Mouse (Mus musculus) fibroblast of lung, adult 2 months (primary cell): ENCODE measurements at regions not wholly inside any gene's neighbourhood (a gene's known extent, or its start where the extent isn't known, plus 50 kb on each side); places are given as distances from the start of the nearest gene placed in this dataset.
A peak's percentile ranks its signal among the peaks of the same experiment; 100 is the strongest.
"Not testable (repeated sequence)": the region's sequence is repeated elsewhere in the genome, so short reads cannot be mapped to it uniquely, and the experiment has no call there.

ENCODE experiments used
- DNase-seq: peaks from one replicate; pipeline ENCODE4 v3.0.0-alpha.2; 2011; ENCODE audit warnings: low read depth

DNA sequence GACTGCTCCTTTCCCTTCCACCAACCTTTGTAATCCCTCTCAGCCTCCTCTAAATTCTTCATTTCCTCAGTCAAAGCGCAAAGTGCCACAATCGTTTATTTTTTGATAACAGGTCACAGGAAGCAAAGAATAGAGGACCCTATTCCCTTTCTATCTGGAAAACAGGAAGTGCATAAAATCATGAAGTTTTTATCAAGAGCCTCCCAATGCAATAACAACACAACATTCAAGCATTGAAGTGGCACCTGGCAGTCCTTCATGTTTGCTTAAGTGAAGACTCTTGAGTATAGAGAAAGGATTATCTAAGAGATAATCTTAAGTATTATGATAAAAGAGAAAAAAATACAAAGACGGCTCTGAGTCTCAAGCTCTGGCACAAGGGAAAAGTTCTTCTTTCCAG lies 111.9 kb downstream of the Ibtk start:
- DNase-seq, result no peak

DNA sequence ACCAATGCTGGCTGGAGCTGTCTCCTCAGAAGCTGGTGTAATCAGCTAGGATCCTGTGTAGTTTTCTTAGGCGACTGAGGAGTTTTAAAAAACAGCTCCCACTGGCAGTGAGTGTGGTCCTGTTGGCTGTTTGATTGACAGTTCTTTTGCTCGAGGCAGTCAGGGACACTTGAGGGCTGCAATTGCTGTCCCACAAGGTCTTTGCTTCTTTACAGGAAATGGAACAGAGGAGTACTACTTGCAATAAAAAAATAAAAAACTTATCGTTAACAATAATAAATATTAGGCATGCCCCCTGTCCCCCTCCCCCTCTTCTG lies 113.0 kb downstream of the Ibtk start:
- no peak for DNase-seq

GRCm38 (mm10) chr9:85635438-85636130 lies 113.5 kb downstream of the Ibtk start:
- no peak for DNase-seq

- not testable (repeated sequence) for DNase-seq
These were observed 114.3 kb downstream of the Ibtk start for GRCm38 (mm10) chr9:85634786-85635185.

- DNase-seq, result no peak
These were observed 131.2 kb downstream of the Ibtk start for GRCm38 (mm10) chr9:85617972-85618371.

DNA sequence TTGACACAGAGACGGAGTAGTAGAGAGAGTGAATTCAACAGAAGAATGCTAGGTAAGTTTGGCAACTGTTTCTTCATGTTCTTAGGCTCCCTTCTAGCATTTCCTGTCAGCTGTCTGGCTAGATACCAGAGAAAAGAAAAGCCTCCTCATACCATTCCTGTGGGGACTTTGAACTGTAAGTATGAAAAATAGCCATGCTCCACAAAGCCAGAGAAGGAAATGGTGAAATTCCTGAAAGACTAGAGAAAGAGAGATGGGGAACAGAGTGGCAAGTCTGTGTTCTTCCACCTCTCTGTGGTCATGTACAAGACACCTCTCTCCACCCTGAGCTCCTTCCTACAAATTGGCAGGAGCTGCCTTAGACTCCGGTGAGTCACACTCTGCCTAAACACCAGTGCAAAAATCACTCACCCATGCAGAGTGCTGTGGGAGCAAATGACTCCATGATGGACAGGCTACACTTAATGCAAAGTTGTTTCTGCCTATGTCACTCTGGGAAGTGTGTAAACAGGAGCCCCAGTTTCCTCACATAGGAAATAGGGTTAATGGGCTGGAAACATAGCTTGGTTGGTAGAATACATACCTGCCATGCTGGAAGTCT lies 131.9 kb downstream of the Ibtk start:
- DNase-seq, result peak; percentile 68

GRCm38 (mm10) chr9:85616266-85616869 lies 132.8 kb downstream of the Ibtk start:
- peak; percentile 40 for DNase-seq

DNA sequence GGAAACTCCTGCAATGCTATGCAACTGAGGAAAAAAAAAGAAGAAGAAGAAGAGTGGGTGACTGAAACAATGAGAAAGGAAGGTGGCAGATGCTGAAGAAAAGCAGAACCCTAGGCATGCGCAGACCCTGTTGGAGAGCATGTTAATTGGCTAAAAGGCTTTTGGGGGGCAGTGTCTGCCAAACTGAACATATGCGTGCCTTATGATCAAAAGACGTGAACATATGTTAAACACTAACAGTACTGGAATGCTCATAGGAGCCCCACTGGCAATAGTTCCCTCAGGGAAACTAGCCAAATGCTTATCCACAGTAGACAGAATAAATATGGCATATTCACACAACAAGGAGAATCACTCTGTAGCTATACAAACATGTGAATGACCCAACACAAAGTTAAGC lies 140.0 kb downstream of the Ibtk start:
- no peak for DNase-seq

- DNase-seq, result no peak
These were observed 152.2 kb downstream of the Ibtk start for GRCm38 (mm10) chr9:85596959-85597358.

GRCm38 (mm10) chr9:85593867-85594266 lies 155.3 kb downstream of the Ibtk start:
- DNase-seq, result no peak

DNA sequence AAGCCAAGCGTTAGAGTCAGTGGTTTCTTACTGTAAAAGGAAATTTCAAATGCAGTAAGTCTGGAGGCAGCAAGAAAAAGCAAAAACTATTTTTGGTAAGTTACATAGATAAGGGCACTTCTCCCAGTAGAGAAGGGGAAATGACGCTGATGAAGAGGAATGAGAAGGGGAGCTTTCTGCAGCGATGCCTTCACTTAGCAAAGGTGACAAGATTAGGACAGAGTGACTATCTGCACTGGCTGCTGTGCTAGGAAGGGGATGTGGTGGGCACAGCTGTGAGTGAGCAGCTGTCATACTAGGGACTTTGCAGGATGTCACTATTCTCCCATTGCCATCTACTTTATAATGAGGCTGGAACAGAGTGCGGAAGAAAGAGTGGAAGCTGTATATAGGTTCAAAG lies 156.5 kb downstream of the Ibtk start:
- DNase-seq, result no peak

GRCm38 (mm10) chr9:85589210-85589609 lies 159.9 kb downstream of the Ibtk start:
- DNase-seq, result no peak

GRCm38 (mm10) chr9:85588077-85588476 lies 161.1 kb downstream of the Ibtk start:
- DNase-seq, result no peak

GRCm38 (mm10) chr9:85581028-85581595 lies 168.0 kb downstream of the Ibtk start:
- no peak for DNase-seq

GRCm38 (mm10) chr9:85577812-85578211 lies 171.3 kb downstream of the Ibtk start:
- no peak for DNase-seq

DNA sequence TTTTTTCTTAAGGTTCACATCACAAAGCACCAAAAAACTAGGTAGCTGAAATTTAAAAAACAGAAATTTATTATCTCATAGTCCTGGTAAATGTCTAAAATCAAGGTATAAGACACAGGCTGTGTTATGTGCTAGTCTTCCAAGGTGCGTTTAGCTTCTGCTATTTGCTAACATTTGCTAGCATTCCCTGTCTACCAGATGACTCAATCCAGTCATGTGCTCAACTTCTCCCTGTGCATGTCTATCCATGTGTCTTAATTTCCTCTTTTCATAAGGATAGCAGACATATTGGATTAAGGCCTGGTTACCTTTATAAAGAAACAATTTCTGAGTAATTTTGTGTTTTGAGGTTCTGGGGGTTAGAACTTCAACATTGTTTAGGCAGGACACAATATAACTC lies 171.8 kb downstream of the Ibtk start:
- DNase-seq, result no peak

DNA sequence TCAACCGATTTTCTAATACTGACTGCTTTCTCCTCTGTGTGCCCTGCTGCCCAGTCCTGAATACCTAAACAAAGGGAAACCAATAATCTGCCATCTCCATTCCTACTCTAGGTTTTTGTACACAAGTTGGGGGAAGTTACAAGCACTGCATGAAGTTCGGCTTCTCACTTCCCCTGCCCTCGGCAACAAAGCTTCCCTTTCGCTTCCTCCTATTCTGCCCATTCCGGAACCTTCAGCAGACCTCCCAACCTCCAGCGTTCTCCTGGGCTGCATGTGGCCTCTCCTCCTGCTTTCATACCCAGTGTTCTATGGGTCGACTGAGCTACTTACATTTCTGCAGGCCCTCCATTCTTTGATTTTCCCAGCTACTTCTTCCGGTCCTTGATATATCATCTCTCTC lies 180.3 kb downstream of the Ibtk start:
- DNase-seq, result no peak

- peak; percentile 75 for DNase-seq
These were observed 197.3 kb downstream of the Ibtk start for GRCm38 (mm10) chr9:85551871-85552270.

GRCm38 (mm10) chr9:85550455-85550854 lies 198.7 kb downstream of the Ibtk start:
- DNase-seq, result no peak

- no peak for DNase-seq
These were observed 202.9 kb downstream of the Ibtk start for GRCm38 (mm10) chr9:85546226-85546625.

DNA sequence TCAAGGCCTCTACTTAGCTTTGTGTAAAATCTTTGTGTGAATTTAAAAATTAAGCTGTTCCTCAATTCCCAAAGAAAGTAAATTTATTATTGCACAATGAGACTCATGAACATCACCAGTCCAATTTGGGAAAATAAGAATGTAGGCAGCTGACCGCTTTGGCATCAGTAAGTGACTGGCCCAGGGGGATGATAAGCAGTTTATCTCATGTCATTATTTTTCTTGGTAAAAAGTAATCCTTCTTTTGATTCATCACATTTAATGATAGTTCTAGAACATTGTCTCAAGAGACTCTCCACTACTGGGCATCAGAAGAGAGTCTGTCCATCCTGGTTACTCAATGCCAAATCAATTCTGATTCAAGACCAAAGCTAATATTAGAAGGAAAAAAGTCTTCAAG lies 203.6 kb downstream of the Ibtk start:
- DNase-seq, result no peak

GRCm38 (mm10) chr9:85538557-85538956 lies 210.6 kb downstream of the Ibtk start:
- no peak for DNase-seq

DNA sequence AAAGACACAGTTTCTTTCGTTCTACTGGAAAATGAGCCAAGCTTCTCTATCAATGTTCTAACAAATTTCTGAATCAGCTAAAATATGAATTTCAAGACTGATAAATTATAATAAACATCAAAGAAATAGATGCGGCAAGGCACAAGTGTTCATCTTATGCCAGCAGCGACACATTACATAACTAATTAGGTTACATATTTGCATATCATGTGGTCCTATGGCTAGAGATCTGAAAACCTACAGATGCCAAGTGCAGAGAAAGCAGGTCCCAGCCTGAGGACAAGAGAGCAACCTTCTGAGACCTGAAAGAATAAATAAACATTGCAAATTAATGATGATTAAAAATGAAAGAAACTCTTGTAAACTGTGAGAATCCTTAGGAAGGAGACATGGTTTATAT lies 201.3 kb upstream of the Tent5a start:
- no peak for DNase-seq
